Mouse (Mus musculus) lung, postnatal 4 days (tissue): ENCODE measurements around the gene Zbed5.
"Not testable (repeated sequence)": the region's sequence is repeated elsewhere in the genome, so short reads cannot be mapped to it uniquely, and the experiment has no call there.

ENCODE experiments used
- DNase-seq, 2 experiments: peaks; one replicate each; pipeline ENCODE4 v3.0.0; 2021

The Zbed5 gene

GRCm38 (mm10) chr5:129895198-129896088 is at the start of gene Zbed5:
TSS of gene Zbed5 (plus strand) at chr5:129895723.
- peak; percentile 90 to 91 for DNase-seq

GRCm38 (mm10) chr5:129846752-129847557 is 48.6 kb upstream of the Zbed5 start, which contains the start of gene Sumf2:
TSS of gene Sumf2 (plus strand) at chr5:129846986.
- DNase-seq = peak; percentile 97

- DNase-seq = no peak
These were observed 48.0 kb upstream of the Zbed5 start for GRCm38 (mm10) chr5:129847558-129847820.

GRCm38 (mm10) chr5:129855163-129855562 is 40.4 kb upstream of the Zbed5 start:
- no peak for DNase-seq

- DNase-seq = no peak
These were observed 39.1 kb upstream of the Zbed5 start for GRCm38 (mm10) chr5:129856414-129856813.

- no peak for DNase-seq
These were observed 33.2 kb upstream of the Zbed5 start for GRCm38 (mm10) chr5:129862325-129862724.

GRCm38 (mm10) chr5:129864467-129864866 is 31.1 kb upstream of the Zbed5 start:
- DNase-seq = peak; percentile 35 to 51

- no peak for DNase-seq
These were observed 29.7 kb upstream of the Zbed5 start for GRCm38 (mm10) chr5:129865841-129866240.

- no peak for DNase-seq
These were observed 26.1 kb upstream of the Zbed5 start for GRCm38 (mm10) chr5:129869238-129869995.

GRCm38 (mm10) chr5:129871238-129871637 is 24.3 kb upstream of the Zbed5 start:
- no peak for DNase-seq

GRCm38 (mm10) chr5:129873942-129874341 is 21.6 kb upstream of the Zbed5 start:
- DNase-seq = no peak

- DNase-seq = no peak
These were observed 20.4 kb upstream of the Zbed5 start for GRCm38 (mm10) chr5:129875098-129875497.

- no peak for DNase-seq
These were observed 17.6 kb upstream of the Zbed5 start for GRCm38 (mm10) chr5:129877731-129878455.

- DNase-seq = peak; percentile 66 to 78
These were observed 16.6 kb upstream of the Zbed5 start for GRCm38 (mm10) chr5:129878946-129879345.

GRCm38 (mm10) chr5:129879888-129880287 is 15.6 kb upstream of the Zbed5 start:
- no peak for DNase-seq

- no peak for DNase-seq
These were observed 9.3 kb upstream of the Zbed5 start for GRCm38 (mm10) chr5:129886271-129886670.

- DNase-seq = peak; percentile 94 to 95
These were observed 8.4 kb upstream of the Zbed5 start, which contains the start of gene Chchd2 for GRCm38 (mm10) chr5:129886911-129887636. TSS of gene Chchd2 (minus strand) at chr5:129887470.

GRCm38 (mm10) chr5:129890390-129890789 is 5.1 kb upstream of the Zbed5 start:
- not testable (repeated sequence) for DNase-seq

- DNase-seq = no peak
These were observed 2.9 kb downstream of the Zbed5 start, which contains the start of gene Phkg1 for GRCm38 (mm10) chr5:129898449-129898848. TSS of gene Phkg1 (minus strand) at chr5:129898549.

- DNase-seq = no peak
These were observed 12.3 kb downstream of the Zbed5 start for GRCm38 (mm10) chr5:129907775-129908174.

- DNase-seq = peak; percentile 91 to 93
These were observed 12.9 kb downstream of the Zbed5 start, which contains the start of gene Nupr1l for GRCm38 (mm10) chr5:129908242-129908965. TSS of gene Nupr1l (plus strand) at chr5:129908540.
